Mouse (Mus musculus): ENCODE data around the gene Omp. TPM values are rescaled to one million over a fixed set of nuclear protein-coding genes. Genes with fewer than 3 reads are reported as not detected.

Omp gene
- polyA plus RNA-seq, 1 experiment from 2014 or later, result 0.54 TPM

- peak; percentile 71 for ATAC-seq (ENCODE audit: insufficient read depth)
- peak overlapping the region; percentile 80 for H3K27ac ChIP-seq (replicated peaks)
- no peaks in the 10 kb centered on the region for H3K9me3 ChIP-seq (replicated peaks)
- no peaks in the 10 kb centered on the region for H3K27me3 ChIP-seq
- H3K36me3 ChIP-seq (replicated peaks), result peaks cover 25% of the 10 kb centered on the region
- peak overlapping the region; percentile 17; the same call in 1 of the 2 replicates for H3K4me3 ChIP-seq (replicated peaks)
- 24% methylated on average over 10 of the region's 10 CpGs for WGBS (ENCODE audit: insufficient replicate concordance)
- H3K4me1 ChIP-seq (replicated peaks), result peaks cover 85% of the 10 kb centered on the region
- H3K4me2 ChIP-seq, result peak overlapping the region; percentile 60
- peak overlapping the region; percentile 53 for H3K9ac ChIP-seq
These were observed 19.8 kb upstream of the Omp start for GRCm38 (mm10) chr7:98164999-98165528.

DNA sequence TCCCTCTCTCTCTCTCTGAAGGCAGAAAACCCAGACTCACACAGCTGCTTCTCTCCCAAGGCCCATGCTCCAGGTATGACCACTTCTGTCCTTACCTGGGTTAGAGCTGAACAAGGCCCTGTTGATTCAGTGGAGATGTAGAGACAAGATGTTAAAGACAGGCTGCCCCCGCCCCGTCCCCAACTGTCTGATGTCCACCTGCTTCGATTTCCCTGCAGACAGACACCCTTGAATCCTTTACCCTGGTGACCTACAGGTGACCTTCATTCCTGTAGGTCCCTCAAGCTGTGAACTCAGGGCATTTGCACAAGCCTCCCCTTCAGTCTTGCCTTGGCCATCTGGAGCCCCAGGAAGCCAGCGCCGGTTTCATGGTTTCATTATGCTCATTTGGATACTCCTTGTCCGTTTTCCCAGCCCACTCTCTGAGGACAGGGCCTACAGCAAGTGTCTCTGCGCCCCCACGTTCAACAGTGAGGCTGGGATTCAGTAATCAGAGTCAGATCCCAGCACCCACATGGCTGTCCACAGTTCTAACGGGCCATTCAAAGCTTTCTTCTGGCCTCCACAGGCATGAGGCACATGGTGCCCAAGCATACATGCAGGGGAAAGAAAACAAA, 19.2 kb upstream of the Omp start:
- H3K27ac ChIP-seq (replicated peaks), result peak overlapping the region; percentile 80; the same call in 1 of the 2 replicates
- peak overlapping the region; percentile 53; the same call in 1 of the 2 replicates for H3K9ac ChIP-seq
- H3K9me3 ChIP-seq (replicated peaks), result no peaks in the 10 kb centered on the region
- peaks cover 26% of the 10 kb centered on the region for H3K36me3 ChIP-seq (replicated peaks)
- peaks cover 85% of the 10 kb centered on the region for H3K4me1 ChIP-seq (replicated peaks)
- WGBS (ENCODE audit: insufficient replicate concordance), result 66% methylated on average over 9 of the region's 9 CpGs
- H3K27me3 ChIP-seq, result no peaks in the 10 kb centered on the region
- peak overlapping the region; percentile 60 for H3K4me2 ChIP-seq
- ATAC-seq (ENCODE audit: insufficient read depth), result no peak
- no peak overlapping the region for H3K4me3 ChIP-seq (replicated peaks)

GRCm38 (mm10) chr7:98163700-98164099, 18.4 kb upstream of the Omp start:
- ATAC-seq (ENCODE audit: insufficient read depth), result no peak
- Histone ChIP-seq H3K27ac (replicated peaks) (no peak overlapping the region; the same call in 1 of the 2 replicates), H3K36me3 (replicated peaks) (peaks cover 30% of the 10 kb centered on the region), H3K27me3 (no peaks in the 10 kb centered on the region), H3K9ac (no peak overlapping the region), H3K4me1 (replicated peaks) (peaks cover 88% of the 10 kb centered on the region), H3K4me3 (replicated peaks) (no peak overlapping the region), H3K4me2 (no peak overlapping the region), H3K9me3 (replicated peaks) (no peaks in the 10 kb centered on the region)
- 53% methylated on average over 3 of the region's 3 CpGs for WGBS (ENCODE audit: insufficient replicate concordance)

- Histone ChIP-seq H3K9me3 (replicated peaks) (no peaks in the 10 kb centered on the region), H3K4me1 (replicated peaks) (peaks cover 95% of the 10 kb centered on the region), H3K4me3 (replicated peaks) (no peak overlapping the region), H3K36me3 (replicated peaks) (peaks cover 39% of the 10 kb centered on the region), H3K4me2 (no peak overlapping the region), H3K9ac (no peak overlapping the region), H3K27me3 (no peaks in the 10 kb centered on the region), H3K27ac (replicated peaks) (no peak overlapping the region)
- 58% methylated on average over 6 of the region's 6 CpGs for WGBS (ENCODE audit: insufficient replicate concordance)
- ATAC-seq (ENCODE audit: insufficient read depth), result no peak
These were observed 16.9 kb upstream of the Omp start for GRCm38 (mm10) chr7:98162239-98162638.

DNA sequence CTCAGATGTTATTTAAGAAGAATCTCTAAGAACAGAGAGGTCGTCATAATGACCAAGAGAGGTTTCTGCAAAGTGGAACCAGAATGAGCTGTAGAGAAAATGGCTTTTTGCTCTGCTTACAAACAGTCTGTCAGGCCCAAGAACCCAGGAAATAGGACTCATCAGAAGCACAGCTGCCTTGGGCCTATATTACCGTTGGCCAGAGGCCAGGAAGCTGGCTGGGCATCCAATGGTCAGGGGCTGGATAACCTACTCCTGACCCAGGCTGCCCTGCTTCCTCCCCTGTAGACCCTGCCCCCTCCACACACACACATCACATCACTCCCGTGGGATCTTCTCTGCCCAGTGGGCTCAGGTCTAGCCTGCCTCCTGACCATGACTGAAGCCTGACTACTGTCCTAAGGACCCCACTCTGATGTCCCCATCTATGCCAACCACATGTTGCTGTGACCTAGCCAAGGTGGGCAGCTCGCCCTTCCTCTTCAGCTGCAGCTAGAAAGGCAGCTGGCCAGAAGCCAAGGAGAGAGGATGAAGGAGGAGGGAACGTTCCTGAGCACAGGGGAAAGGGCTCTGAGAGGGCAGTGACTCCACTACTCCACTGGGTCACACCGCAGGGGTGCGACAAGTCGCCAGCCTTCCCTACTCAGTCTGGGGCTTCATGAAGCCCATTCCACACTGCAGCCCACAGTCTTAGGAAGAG, 14.9 kb upstream of the Omp start:
- H3K4me1 ChIP-seq (replicated peaks), result peaks cover 99% of the 10 kb centered on the region

GRCm38 (mm10) chr7:98158481-98158880, 13.2 kb upstream of the Omp start:
- peaks cover 55% of the 10 kb centered on the region for H3K36me3 ChIP-seq (replicated peaks)
- peak overlapping the region; percentile 82 for H3K27ac ChIP-seq (replicated peaks)
- H3K9me3 ChIP-seq (replicated peaks), result no peaks in the 10 kb centered on the region
- H3K4me1 ChIP-seq (replicated peaks), result peaks cover 83% of the 10 kb centered on the region
- H3K9ac ChIP-seq, result peak overlapping the region; percentile 47; the same call in 1 of the 2 replicates
- no peaks in the 10 kb centered on the region for H3K27me3 ChIP-seq
- ATAC-seq (ENCODE audit: insufficient read depth), result peak; percentile 38
- peak overlapping the region; percentile 56 for H3K4me2 ChIP-seq
- 63% methylated on average over 8 of the region's 8 CpGs for WGBS (ENCODE audit: insufficient replicate concordance)
- peak overlapping the region; percentile 39 for H3K4me3 ChIP-seq (replicated peaks)

More for the DNA sequence above, 14.9 kb upstream of the Omp start:
- no peak for ATAC-seq (ENCODE audit: insufficient read depth)
- WGBS (ENCODE audit: insufficient replicate concordance), result 57% methylated on average over 8 of the region's 8 CpGs
- peaks cover 41% of the 10 kb centered on the region for H3K36me3 ChIP-seq (replicated peaks)
- no peak overlapping the region for H3K4me2 ChIP-seq
- H3K9me3 ChIP-seq (replicated peaks), result no peaks in the 10 kb centered on the region
- peak overlapping the region; percentile 82 for H3K27ac ChIP-seq (replicated peaks)
- no peak overlapping the region for H3K9ac ChIP-seq
- no peaks in the 10 kb centered on the region for H3K27me3 ChIP-seq
- H3K4me3 ChIP-seq (replicated peaks), result no peak overlapping the region

DNA sequence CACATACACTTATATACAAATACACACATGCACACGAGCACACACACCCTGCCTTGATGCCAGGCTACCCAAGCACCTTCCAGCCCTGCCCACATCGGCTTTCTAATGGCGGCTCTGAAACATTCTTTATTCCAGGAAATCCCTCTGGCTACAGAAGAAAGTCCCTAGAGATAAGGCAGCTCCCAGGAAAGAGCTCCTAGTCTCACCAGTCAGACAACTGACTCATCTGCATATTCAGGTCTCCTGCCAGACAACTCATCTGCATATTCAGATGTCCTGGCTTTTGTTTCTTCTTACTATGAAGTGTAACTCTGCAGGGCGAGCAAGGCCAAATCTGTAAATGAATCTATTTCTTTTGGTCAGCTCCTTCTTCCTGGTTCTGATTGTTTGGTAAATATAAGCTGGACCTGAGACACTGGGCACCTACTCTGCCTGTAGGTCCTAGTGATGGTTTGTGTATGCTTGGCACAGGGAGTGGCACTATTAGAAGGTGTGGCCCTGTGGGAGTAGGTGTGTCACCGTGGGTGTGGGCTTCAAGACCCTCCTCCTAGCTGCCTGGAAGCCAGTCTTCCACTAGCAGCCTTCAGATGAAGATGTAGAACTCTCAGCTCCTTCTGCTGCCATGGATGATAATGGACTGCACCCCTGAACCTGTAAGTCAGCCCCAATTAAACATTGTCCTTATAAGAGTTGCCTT, 12.5 kb upstream of the Omp start:
- H3K4me1 ChIP-seq (replicated peaks), result peaks cover 77% of the 10 kb centered on the region
- H3K9me3 ChIP-seq (replicated peaks), result no peaks in the 10 kb centered on the region
- peak overlapping the region; percentile 39 for H3K4me3 ChIP-seq (replicated peaks)
- peak overlapping the region; percentile 82 for H3K27ac ChIP-seq (replicated peaks)
- H3K36me3 ChIP-seq (replicated peaks), result peaks cover 59% of the 10 kb centered on the region
- peak; percentile 72 for ATAC-seq (ENCODE audit: insufficient read depth)
- WGBS (ENCODE audit: insufficient replicate concordance), result 40% methylated on average over 5 of the region's 5 CpGs
- H3K27me3 ChIP-seq, result no peaks in the 10 kb centered on the region
- peak overlapping the region; percentile 56 for H3K4me2 ChIP-seq
- H3K9ac ChIP-seq, result peak overlapping the region; percentile 47

DNA sequence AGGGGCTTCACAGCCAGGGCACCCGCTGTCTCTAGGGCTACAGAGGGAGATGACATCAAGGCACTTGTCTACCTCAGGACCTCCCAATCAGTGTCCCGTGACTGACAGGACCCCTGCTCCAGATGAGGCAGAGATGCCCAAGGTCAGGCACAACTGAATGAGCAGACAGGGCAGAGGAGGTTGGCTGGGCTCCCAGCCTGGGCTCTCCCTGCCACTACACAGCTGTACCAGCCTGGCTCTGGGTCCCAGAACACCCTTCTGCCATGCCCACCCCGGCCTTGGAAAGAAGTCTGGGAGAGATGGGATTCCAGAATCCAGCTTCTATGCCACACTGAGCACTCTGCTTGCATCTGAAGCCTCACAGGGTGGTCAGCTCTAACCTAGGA, 11.0 kb upstream of the Omp start:
- no peak overlapping the region for H3K4me3 ChIP-seq (replicated peaks)
- no peaks in the 10 kb centered on the region for H3K27me3 ChIP-seq
- 33% methylated on average over 3 of the region's 3 CpGs for WGBS (ENCODE audit: insufficient replicate concordance)
- H3K36me3 ChIP-seq (replicated peaks), result peaks cover 59% of the 10 kb centered on the region
- H3K4me2 ChIP-seq, result no peak overlapping the region
- peak overlapping the region; percentile 82 for H3K27ac ChIP-seq (replicated peaks)
- no peaks in the 10 kb centered on the region for H3K9me3 ChIP-seq (replicated peaks)
- peaks cover 62% of the 10 kb centered on the region for H3K4me1 ChIP-seq (replicated peaks)
- ATAC-seq (ENCODE audit: insufficient read depth), result no peak; the same call in 1 of the 2 replicates
- no peak overlapping the region for H3K9ac ChIP-seq

- peak; percentile 54 for ATAC-seq (ENCODE audit: insufficient read depth)
- WGBS (ENCODE audit: insufficient replicate concordance), result 4% methylated on average over 7 of the region's 8 CpGs
These were observed 10.4 kb upstream of the Omp start for GRCm38 (mm10) chr7:98155546-98156279.

GRCm38 (mm10) chr7:98153892-98154291, 8.6 kb upstream of the Omp start:
- H3K4me3 ChIP-seq (replicated peaks), result no peak overlapping the region
- H3K4me1 ChIP-seq (replicated peaks), result peaks cover 42% of the 10 kb centered on the region
- 73% methylated on average over 5 of the region's 5 CpGs for WGBS (ENCODE audit: insufficient replicate concordance)
- H3K36me3 ChIP-seq (replicated peaks), result peaks cover 48% of the 10 kb centered on the region
- no peak for ATAC-seq (ENCODE audit: insufficient read depth)
- H3K9ac ChIP-seq, result no peak overlapping the region
- H3K27ac ChIP-seq (replicated peaks), result no peak overlapping the region
- no peaks in the 10 kb centered on the region for H3K27me3 ChIP-seq
- H3K4me2 ChIP-seq, result no peak overlapping the region
- H3K9me3 ChIP-seq (replicated peaks), result no peaks in the 10 kb centered on the region

More at GRCm38 (mm10) chr7:98155546-98156279, 10.4 kb upstream of the Omp start:
- H3K27me3 ChIP-seq, result no peaks in the 10 kb centered on the region
- H3K9ac ChIP-seq, result no peak overlapping the region
- peaks cover 56% of the 10 kb centered on the region for H3K4me1 ChIP-seq (replicated peaks)
- peak overlapping the region; percentile 82 for H3K27ac ChIP-seq (replicated peaks)
- H3K36me3 ChIP-seq (replicated peaks), result peaks cover 54% of the 10 kb centered on the region
- H3K4me3 ChIP-seq (replicated peaks), result no peak overlapping the region
- no peaks in the 10 kb centered on the region for H3K9me3 ChIP-seq (replicated peaks)
- H3K4me2 ChIP-seq, result 0 out of 2 replicates have a peak overlapping the region, but pooled peaks have one; percentile 19

Data from liver, embryonic 15.5 days (tissue).